Mouse (Mus musculus): ENCODE data around the gene Cdkl4.

Cdkl4 gene

GRCm38 (mm10) chr17:80515956-80516355 lies 61.7 kb downstream of the Cdkl4 start:
- DNase-seq (ENCODE audit: low spot score) = no peak

- no peak for DNase-seq (ENCODE audit: low spot score)
Measured at GRCm38 (mm10) chr17:80515513-80515912, 62.1 kb downstream of the Cdkl4 start.

- no peak for DNase-seq (ENCODE audit: low spot score)
Measured at GRCm38 (mm10) chr17:80513766-80514165, 63.8 kb downstream of the Cdkl4 start.

GRCm38 (mm10) chr17:80510459-80510855 lies 67.2 kb downstream of the Cdkl4 start:
- DNase-seq (ENCODE audit: low spot score) = no peak

DNA sequence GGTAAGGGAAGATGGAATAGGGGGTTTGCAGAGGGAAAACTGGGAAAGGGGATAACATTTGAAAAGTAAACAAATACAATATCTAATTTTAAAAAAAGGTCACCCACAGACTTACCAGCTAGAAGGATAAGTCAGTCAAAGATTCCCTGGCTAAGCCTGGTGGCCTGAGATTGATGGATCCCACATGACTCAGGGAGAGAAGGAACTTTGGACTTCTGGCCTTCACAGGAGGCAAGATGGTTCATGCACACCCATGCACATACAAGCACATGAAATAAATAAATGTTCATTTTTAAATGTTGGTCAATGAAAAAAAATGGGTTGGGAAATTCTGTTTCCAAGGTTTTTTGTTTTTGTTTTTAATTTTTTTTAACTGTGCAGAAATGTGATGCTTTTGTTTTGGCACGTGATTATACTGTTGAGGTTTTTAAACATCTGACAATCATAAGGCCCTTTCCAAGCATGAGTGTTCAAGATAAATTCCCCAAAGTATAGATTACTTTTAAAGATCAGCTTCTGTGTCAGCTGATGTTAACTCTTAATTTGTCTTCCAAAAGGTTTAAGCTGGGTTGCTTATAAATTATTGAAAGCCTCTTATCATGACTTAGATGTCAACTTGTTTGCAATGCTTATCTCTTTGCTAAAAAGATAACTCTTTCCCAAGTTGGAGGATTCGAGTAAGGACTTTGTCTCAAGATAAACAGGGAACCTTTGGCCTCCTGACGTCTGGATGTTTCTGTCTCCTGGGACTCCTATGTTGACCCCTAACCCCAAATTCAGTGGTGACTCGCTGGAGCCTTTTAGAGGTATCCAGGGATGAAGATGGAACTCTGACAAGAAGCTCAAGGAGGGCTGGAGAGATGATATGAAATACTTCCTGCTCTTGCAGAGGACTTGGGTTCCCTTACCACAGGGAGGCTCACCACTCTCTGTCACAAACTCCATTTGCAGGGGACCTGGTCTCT lies 67.8 kb downstream of the Cdkl4 start:
- no peak for DNase-seq (ENCODE audit: low spot score)

- no peak for DNase-seq (ENCODE audit: low spot score)
Measured at GRCm38 (mm10) chr17:80505766-80506165, 71.8 kb downstream of the Cdkl4 start.

GRCm38 (mm10) chr17:80505342-80505741 lies 72.3 kb downstream of the Cdkl4 start:
- no peak for DNase-seq (ENCODE audit: low spot score)

GRCm38 (mm10) chr17:80501805-80502172 lies 75.8 kb downstream of the Cdkl4 start:
- DNase-seq (ENCODE audit: low spot score) = no peak

- DNase-seq (ENCODE audit: low spot score) = no peak
Measured at GRCm38 (mm10) chr17:80501037-80501804, 76.4 kb downstream of the Cdkl4 start.

GRCm38 (mm10) chr17:80500025-80500424 lies 77.6 kb downstream of the Cdkl4 start:
- no peak for DNase-seq (ENCODE audit: low spot score)

GRCm38 (mm10) chr17:80498600-80499268 lies 78.9 kb downstream of the Cdkl4 start:
- no peak for DNase-seq (ENCODE audit: low spot score)

- no peak for DNase-seq (ENCODE audit: low spot score)
Measured at GRCm38 (mm10) chr17:80497183-80497601, 80.4 kb downstream of the Cdkl4 start.

DNA sequence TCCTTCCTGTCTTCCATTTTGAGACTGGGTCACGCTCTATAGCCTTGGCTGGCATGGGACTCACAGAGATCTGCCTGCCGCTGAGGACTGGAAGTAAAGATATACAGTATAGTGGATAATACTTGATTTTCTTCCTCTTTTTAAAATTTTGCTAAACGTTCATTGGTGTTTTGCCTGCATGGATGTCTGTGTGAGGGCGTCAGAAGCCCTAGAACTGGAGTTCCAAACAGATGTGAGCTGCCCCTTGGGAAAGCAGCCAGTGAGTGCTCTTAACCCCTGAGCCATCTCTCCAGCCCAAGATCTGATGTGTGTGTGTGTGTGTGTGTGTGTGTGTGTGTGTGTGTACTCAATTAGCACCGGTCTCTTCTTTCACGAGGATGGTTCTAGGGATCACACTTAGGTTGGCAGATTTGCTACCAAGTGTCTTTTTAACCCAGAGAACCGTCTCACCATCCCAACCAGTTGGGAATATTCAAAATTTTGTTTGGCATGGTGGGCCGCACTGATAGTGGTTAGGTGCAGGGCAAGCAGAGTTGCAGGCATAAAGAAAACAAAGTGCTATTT lies 80.9 kb downstream of the Cdkl4 start:
- DNase-seq (ENCODE audit: low spot score) = no peak

DNA sequence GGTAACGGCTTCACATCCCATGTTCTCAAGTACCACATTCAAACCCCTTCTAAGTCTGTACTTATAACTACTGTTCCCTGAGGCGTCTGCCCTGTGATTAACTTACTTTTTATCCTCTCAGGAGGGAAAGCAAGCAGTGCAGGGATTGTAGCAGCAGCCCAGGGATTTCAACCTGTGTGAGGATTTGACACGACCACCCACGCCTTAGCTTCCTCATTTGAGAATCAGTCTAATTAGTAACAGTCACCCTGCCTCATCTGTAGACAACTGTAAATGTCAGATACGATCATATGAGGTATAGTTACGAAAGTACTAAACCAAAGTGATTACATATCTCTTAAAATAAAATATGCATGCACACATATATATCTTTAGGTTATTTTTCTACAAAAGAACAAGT lies 81.4 kb downstream of the Cdkl4 start:
- DNase-seq (ENCODE audit: low spot score) = no peak

- DNase-seq (ENCODE audit: low spot score) = no peak
Measured at GRCm38 (mm10) chr17:80493891-80494290, 83.7 kb downstream of the Cdkl4 start.

DNA sequence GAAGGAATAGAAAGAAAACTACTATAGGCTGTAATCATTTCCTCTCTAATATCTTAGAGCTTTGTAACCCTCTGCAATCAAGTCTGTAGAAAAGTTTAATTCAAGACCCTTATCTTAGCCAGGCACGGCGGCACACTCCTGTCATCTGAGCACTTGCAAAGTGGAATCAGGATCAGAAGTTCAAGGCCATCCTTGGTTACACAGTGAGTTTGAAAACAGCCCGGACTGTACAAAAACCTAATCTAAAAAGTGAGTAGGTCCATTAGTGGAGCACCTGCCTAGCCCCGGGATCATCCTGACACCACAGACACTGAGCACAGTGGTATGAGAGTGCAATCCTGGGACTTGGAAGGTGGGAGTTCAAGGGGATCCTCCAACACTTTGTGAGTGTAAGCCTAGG lies 84.8 kb downstream of the Cdkl4 start:
- DNase-seq (ENCODE audit: low spot score) = no peak

- DNase-seq (ENCODE audit: low spot score) = no peak
Measured at GRCm38 (mm10) chr17:80492274-80492673, 85.3 kb downstream of the Cdkl4 start.

GRCm38 (mm10) chr17:80490166-80490565 lies 87.4 kb downstream of the Cdkl4 start:
- no peak for DNase-seq (ENCODE audit: low spot score)

DNA sequence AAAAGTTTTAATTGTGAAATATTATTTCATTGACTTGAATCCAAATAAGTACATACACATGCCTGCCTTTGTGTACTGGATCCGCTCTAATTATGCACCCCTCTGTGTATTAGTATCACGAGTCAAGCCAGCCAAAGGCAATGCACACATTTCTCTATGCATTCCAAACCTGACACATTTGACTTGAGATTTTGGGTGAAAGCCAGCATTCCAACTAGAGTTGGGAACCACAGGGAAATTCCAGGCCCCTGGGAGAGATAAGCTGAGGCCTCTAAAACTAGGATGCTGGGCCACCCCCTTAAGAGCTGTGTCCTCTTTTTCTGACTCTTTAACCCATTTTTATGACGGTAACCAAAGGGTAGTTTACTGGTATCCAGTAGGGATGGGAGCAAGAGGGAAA lies 88.7 kb downstream of the Cdkl4 start:
- no peak for DNase-seq (ENCODE audit: low spot score)

- no peak for DNase-seq (ENCODE audit: low spot score)
Measured at GRCm38 (mm10) chr17:80485160-80485559, 92.5 kb downstream of the Cdkl4 start.

GRCm38 (mm10) chr17:80480855-80481224 lies 96.8 kb downstream of the Cdkl4 start:
- no peak for DNase-seq (ENCODE audit: low spot score)

All from ovary, postnatal 36 days (tissue).